Mouse (Mus musculus) MEL (cell line): ENCODE data around the gene Ppfia2. TPM values are rescaled to one million over a fixed set of nuclear protein-coding genes. Genes with fewer than 3 reads are reported as not detected.

ENCODE experiments used
- DNase-seq: peaks from one replicate; pipeline ENCODE4 v3.0.0; 2011; ENCODE audit warnings: low read depth, low spot score
- H3K27ac ChIP-seq: 2 replicates; pipeline ENCODE4 v1.5.1; 2012; ENCODE audit warnings: low read depth, mild to moderate bottlenecking, control low read depth, low read length, moderate library complexity; ENCODE audit not compliant: control insufficient read depth
- H3K27me3 ChIP-seq, 2 experiments: fragments of 150-350 bp in 1 of 2; sonication (generic) in 1 of 2; 2 replicates each; pipeline ENCODE4 v1.6.1; 2012; ENCODE audit warnings: low read length in 2 of 2, mild to moderate bottlenecking in 2 of 2, improper control_type of control experiment in 1 of 2, moderate library complexity in 1 of 2; ENCODE audit not compliant: insufficient read depth in 2 of 2, control insufficient read depth in 1 of 2
- H3K36me3 ChIP-seq, 2 experiments: 2 replicates each; pipeline ENCODE4 v1.6.1; 2012 to 2014; ENCODE audit warnings: low read length in 2 of 2, improper control_type of control experiment in 1 of 2, inconsistent platforms in 1 of 2, mild to moderate bottlenecking in 1 of 2; ENCODE audit not compliant: insufficient read depth in 2 of 2, control insufficient read depth in 1 of 2
- H3K4me1 ChIP-seq, 2 experiments: fragments of 150-350 bp in 1 of 2; sonication (generic) in 1 of 2; 2 replicates each; pipeline ENCODE4 v1.6.1; 2012; ENCODE audit warnings: low read length in 2 of 2, improper control_type of control experiment in 1 of 2, mild to moderate bottlenecking in 1 of 2; ENCODE audit not compliant: insufficient read depth in 2 of 2, control insufficient read depth in 1 of 2
- H3K4me3 ChIP-seq, 2 experiments: fragments of 150-350 bp in 1 of 2; sonication (generic) in 1 of 2; 2 replicates each; pipeline ENCODE4 v1.5.1; 2012; ENCODE audit warnings: low read depth in 2 of 2, low read length in 2 of 2, mild to moderate bottlenecking in 2 of 2, moderate library complexity in 2 of 2, control low read depth in 1 of 2, improper control_type of control experiment in 1 of 2; ENCODE audit not compliant: control insufficient read depth in 1 of 2, insufficient read depth in 1 of 2
- H3K79me2 ChIP-seq: 2 replicates; pipeline ENCODE4 v1.6.1; 2012; ENCODE audit warnings: mild to moderate bottlenecking, low read length, moderate library complexity; ENCODE audit not compliant: control insufficient read depth, poor library complexity, insufficient read depth
- H3K9ac ChIP-seq: 2 replicates; pipeline ENCODE4 v1.6.1; 2012; ENCODE audit warnings: low read depth, mild to moderate bottlenecking, control low read depth, low read length, moderate library complexity; ENCODE audit not compliant: control insufficient read depth, poor library complexity, severe bottlenecking
- H3K9me3 ChIP-seq: fragments of 150-350 bp; sonication (generic); replicated peaks from 2 replicates; pipeline ENCODE4 v1.6.1; 2012; ENCODE audit warnings: mild to moderate bottlenecking, low read length, improper control_type of control experiment, moderate library complexity; ENCODE audit not compliant: insufficient read depth
- CHD1 ChIP-seq: IDR thresholded peaks from 2 replicates; pipeline ENCODE4 v1.6.1; 2012; ENCODE audit warnings: low read depth, mild to moderate bottlenecking, inconsistent platforms, low read length, improper control_type of control experiment
- CHD2 ChIP-seq: IDR thresholded peaks from 2 replicates; pipeline ENCODE4 v1.6.1; 2011; ENCODE audit warnings: low read length, improper control_type of control experiment
- CTCF ChIP-seq, 3 experiments: IDR thresholded peaks in 2 of 3; conservative IDR thresholded peaks in 1 of 3; 2 replicates each; pipeline ENCODE4 v1.5.1; 2011 to 2012; ENCODE audit warnings: low read length in 3 of 3, low read depth in 2 of 3, mild to moderate bottlenecking in 2 of 3, improper control_type of control experiment in 1 of 3, inconsistent platforms in 1 of 3, mixed read lengths in 1 of 3, moderate library complexity in 1 of 3; ENCODE audit not compliant: control insufficient read depth in 1 of 3, insufficient read depth in 1 of 3, poor library complexity in 1 of 3, severe bottlenecking in 1 of 3
- ETS1 ChIP-seq: IDR thresholded peaks from 2 replicates; pipeline ENCODE4 v1.6.1; 2012; ENCODE audit warnings: low read depth, mild to moderate bottlenecking, inconsistent platforms, low read length, improper control_type of control experiment, moderate library complexity
- GABPA ChIP-seq: IDR thresholded peaks from 2 replicates; pipeline ENCODE4 v1.6.1; 2012; ENCODE audit warnings: low read depth, mild to moderate bottlenecking, inconsistent platforms, low read length, improper control_type of control experiment, moderate library complexity
- GATA1 ChIP-seq: IDR thresholded peaks from 2 replicates; pipeline ENCODE4 v1.6.1; 2011; ENCODE audit warnings: low read depth, low read length, improper control_type of control experiment
- HCFC1 ChIP-seq: IDR thresholded peaks from 2 replicates; pipeline ENCODE4 v1.6.1; 2012; ENCODE audit warnings: low read depth, mild to moderate bottlenecking, inconsistent platforms, low read length, improper control_type of control experiment, moderate library complexity
- JUND ChIP-seq: IDR thresholded peaks from 2 replicates; pipeline ENCODE4 v1.6.1; 2011; ENCODE audit warnings: low read depth, mild to moderate bottlenecking, improper control_type of control experiment, low read length
- KAT2A ChIP-seq: conservative IDR thresholded peaks from 2 replicates; pipeline ENCODE4 v1.6.1; 2012; ENCODE audit warnings: low read depth, low read length, improper control_type of control experiment, inconsistent platforms
- MAFK ChIP-seq: IDR thresholded peaks from 2 replicates; pipeline ENCODE4 v1.6.1; 2011; ENCODE audit warnings: low read depth, mild to moderate bottlenecking, low read length, improper control_type of control experiment, borderline replicate concordance
- MEF2A ChIP-seq: IDR thresholded peaks from 2 replicates; pipeline ENCODE4 v1.6.1; 2014; ENCODE audit warnings: low read depth, mild to moderate bottlenecking, inconsistent platforms, low read length, improper control_type of control experiment; ENCODE audit not compliant: poor library complexity, insufficient replicate concordance, severe bottlenecking; ENCODE audit errors: extremely low read depth
- MXI1 ChIP-seq: IDR thresholded peaks from 2 replicates; pipeline ENCODE4 v1.6.1; 2011; ENCODE audit warnings: mild to moderate bottlenecking, low read depth, low read length, improper control_type of control experiment
- NELFE ChIP-seq: IDR thresholded peaks from 2 replicates; pipeline ENCODE4 v1.6.1; 2011; ENCODE audit warnings: low read depth, low read length, improper control_type of control experiment
- NRF1 ChIP-seq: IDR thresholded peaks from 2 replicates; pipeline ENCODE4 v1.6.1; 2014; ENCODE audit warnings: low read depth, mild to moderate bottlenecking, inconsistent platforms, low read length, improper control_type of control experiment, moderate library complexity; ENCODE audit not compliant: poor library complexity, insufficient read depth, severe bottlenecking
- POLR2A ChIP-seq, 2 experiments: IDR thresholded peaks; 2 replicates each; pipeline ENCODE4 v1.6.1; 2011 to 2012; ENCODE audit warnings: low read length in 2 of 2, mild to moderate bottlenecking in 2 of 2, control low read depth in 1 of 2, improper control_type of control experiment in 1 of 2, low read depth in 1 of 2, moderate library complexity in 1 of 2; ENCODE audit not compliant: control insufficient read depth in 1 of 2, insufficient read depth in 1 of 2, poor library complexity in 1 of 2
- POLR2AphosphoS2 ChIP-seq: IDR thresholded peaks from 2 replicates; pipeline ENCODE4 v1.6.1; 2011; ENCODE audit warnings: low read length, improper control_type of control experiment
- RAD21 ChIP-seq: IDR thresholded peaks from 2 replicates; pipeline ENCODE4 v1.6.1; 2011; ENCODE audit warnings: mild to moderate bottlenecking, low read depth, low read length, improper control_type of control experiment
- RCOR1 ChIP-seq: IDR thresholded peaks from 2 replicates; pipeline ENCODE4 v1.6.1; 2012; ENCODE audit warnings: low read depth, mild to moderate bottlenecking, inconsistent platforms, low read length, improper control_type of control experiment
- SIN3A ChIP-seq: IDR thresholded peaks from 2 replicates; pipeline ENCODE4 v1.6.1; 2012; ENCODE audit warnings: low read length, improper control_type of control experiment, inconsistent platforms
- SMC3 ChIP-seq: IDR thresholded peaks from 2 replicates; pipeline ENCODE4 v1.6.1; 2011; ENCODE audit warnings: low read depth, low read length, improper control_type of control experiment
- TAL1 ChIP-seq: IDR thresholded peaks from 2 replicates; pipeline ENCODE4 v1.6.1; 2012; ENCODE audit warnings: mild to moderate bottlenecking, inconsistent platforms, low read length, moderate library complexity, mixed read lengths
- TBP ChIP-seq: IDR thresholded peaks from 2 replicates; pipeline ENCODE4 v1.8.0; 2011; ENCODE audit warnings: low read depth, low read length, improper control_type of control experiment
- USF1 ChIP-seq: IDR thresholded peaks from 2 replicates; pipeline ENCODE4 v1.6.1; 2014; ENCODE audit warnings: low read depth, mild to moderate bottlenecking, inconsistent platforms, low read length, improper control_type of control experiment, moderate library complexity
- ZC3H11A ChIP-seq: IDR thresholded peaks from 2 replicates; pipeline ENCODE4 v1.6.1; 2012; ENCODE audit warnings: low read depth, mild to moderate bottlenecking, inconsistent platforms, low read length, improper control_type of control experiment
- ZMIZ1 ChIP-seq: IDR thresholded peaks from 2 replicates; pipeline ENCODE4 v1.6.1; 2012; ENCODE audit warnings: low read depth, mild to moderate bottlenecking, inconsistent platforms, low read length, improper control_type of control experiment, moderate library complexity
- ZNF384 ChIP-seq: IDR thresholded peaks from 2 replicates; pipeline ENCODE4 v1.6.1; 2012; ENCODE audit warnings: low read depth, mild to moderate bottlenecking, inconsistent platforms, low read length, improper control_type of control experiment
- polyA plus RNA-seq, 2 experiments: library from polyadenylated mRNA; stranded (reverse) in 1 of 2; unstranded in 1 of 2; fragments of >175 nt in 1 of 2; fragments of >200 nt in 1 of 2; gene quantifications; 2 replicates each; pipeline versions ENCODE4 v1.2.1 to v1.2.4; 2012; ENCODE audit warnings: low replicate concordance in 2 of 2, low read depth in 1 of 2; ENCODE audit not compliant: insufficient read length in 2 of 2, insufficient read depth in 1 of 2, missing spikeins in 1 of 2
- total RNA-seq: library from RNA; depleted of rRNA; stranded (reverse); fragments of 300-350 nt; gene quantifications from 2 replicates; pipeline ENCODE4 v1.2.3, GENCODE M21; 2012

Gene Ppfia2
- total and polyA plus RNA-seq, 3 experiments, result not detected

GRCm38 (mm10) chr10:106623342-106623741 is 153.2 kb downstream of the Ppfia2 start:
- DNase-seq, result no peak
- no peaks in the 10 kb centered on the region for H3K79me2 ChIP-seq
- H3K9ac ChIP-seq, result no peak overlapping the region
- no peaks in the 10 kb centered on the region for H3K27me3 ChIP-seq
- TF ChIP-seq JUND, result no peak
- no peak for TF ChIP-seq ZC3H11A
- no peak for TF ChIP-seq RAD21
- TF ChIP-seq KAT2A, result no peak
- no peak for TF ChIP-seq USF1
- no peak for TF ChIP-seq HCFC1
- TF ChIP-seq MEF2A, result no peak
- no peak for TF ChIP-seq CTCF (IDR thresholded peaks at IDR 0.05 in 2 of 3, conservative IDR thresholded peaks at IDR 0.05 in 1 of 3; ENCODE audit: control insufficient read depth in 1 of 3, insufficient read depth in 1 of 3, low read depth in 2 of 3, low read length in 3 of 3, poor library complexity in 1 of 3, severe bottlenecking in 1 of 3)
- no peak for TF ChIP-seq RCOR1
- no peak for TF ChIP-seq GABPA
- TF ChIP-seq MAFK, result no peak
- no peaks in the 10 kb centered on the region for H3K9me3 ChIP-seq
- no peak overlapping the region for H3K27ac ChIP-seq
- H3K4me1 ChIP-seq, result no peaks in the 10 kb centered on the region
- H3K36me3 ChIP-seq, result no peaks in the 10 kb centered on the region
- no peak overlapping the region for H3K4me3 ChIP-seq

GRCm38 (mm10) chr10:106632171-106632935 is 162.2 kb downstream of the Ppfia2 start:
- TF ChIP-seq TAL1 (no peak), POLR2AphosphoS2 (no peak), POLR2A (IDR thresholded peaks at IDR 0.05; ENCODE audit: control insufficient read depth in 1 of 2, insufficient read depth in 1 of 2, low read depth in 1 of 2, low read length in 2 of 2, poor library complexity in 1 of 2) (no peak), ETS1 (no peak), SMC3 (no peak), TBP (no peak), CHD1 (no peak), RCOR1 (no peak), NELFE (no peak), HCFC1 (no peak), MEF2A (no peak), NRF1 (no peak), MXI1 (no peak), CHD2 (no peak), GABPA (no peak), ZNF384 (no peak), SIN3A (no peak), GATA1 (no peak), ZMIZ1 (no peak)
- H3K36me3 ChIP-seq, result no peaks in the 10 kb centered on the region
- H3K4me1 ChIP-seq, result no peaks in the 10 kb centered on the region
- H3K9ac ChIP-seq, result no peak overlapping the region
- H3K27ac ChIP-seq, result no peak overlapping the region
- no peaks in the 10 kb centered on the region for H3K79me2 ChIP-seq
- no peak for DNase-seq
- no peak overlapping the region for H3K4me3 ChIP-seq
- no peaks in the 10 kb centered on the region for H3K9me3 ChIP-seq
- H3K27me3 ChIP-seq, result no peaks in the 10 kb centered on the region
